Mouse (Mus musculus): ENCODE data around the gene Nfx1. TPM values are rescaled to one million over a fixed set of nuclear protein-coding genes. Genes with fewer than 3 reads are reported as not detected.

Nfx1 gene
- polyA plus RNA-seq, 1 experiment from 2014 or later: 57.6 TPM

DNA sequence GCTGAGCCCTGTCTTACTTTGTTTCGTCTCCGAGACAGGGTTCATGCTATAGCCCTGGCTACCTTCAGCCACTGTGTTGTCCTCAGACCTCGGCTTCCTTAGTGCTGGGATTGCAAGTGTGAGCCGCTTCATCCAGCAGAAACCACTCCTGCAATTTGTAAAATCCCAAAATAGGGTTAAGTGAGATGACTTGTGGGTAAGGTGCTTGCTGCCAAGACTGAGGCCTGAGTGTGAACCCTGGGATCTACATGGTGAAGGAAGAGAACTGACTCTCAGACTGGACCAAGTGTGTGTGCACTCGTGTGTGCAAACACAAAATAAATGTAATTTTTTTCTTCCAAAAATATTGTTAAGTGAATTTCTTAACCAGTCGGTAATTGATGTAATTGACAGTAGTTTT is 18.9 kb downstream of the Nfx1 start:
- ATAC-seq (replicated peaks; ENCODE audit: extremely low read depth, insufficient read depth, low FRiP score): no peak
- 90% methylated on average over 6 of the region's 6 CpGs for WGBS

DNA sequence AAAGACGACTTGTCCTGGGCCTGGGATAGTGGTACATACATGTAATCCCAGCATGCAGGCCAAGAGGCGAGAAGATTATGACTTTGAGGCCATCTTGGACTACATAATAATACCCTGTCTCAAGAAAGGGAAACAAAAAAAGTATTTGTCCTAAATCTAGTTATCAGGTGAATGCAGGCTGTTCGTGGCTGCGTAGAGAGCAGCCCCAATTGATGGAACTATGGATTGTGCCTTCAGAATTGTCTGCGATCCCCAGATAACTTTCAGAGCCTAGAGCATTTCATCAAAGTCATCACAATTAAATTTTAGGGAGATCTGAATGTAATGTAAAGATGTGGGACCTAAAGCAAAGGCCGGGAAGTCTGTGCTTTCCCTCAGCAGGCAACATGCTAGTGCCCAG is 25.6 kb downstream of the Nfx1 start:
- Histone ChIP-seq H3K27ac (ENCODE audit: low read length) (no peak overlapping the region), H3K4me2 (ENCODE audit: low read depth, low read length) (no peak overlapping the region), H3K27me3 (ENCODE audit: control insufficient read depth, insufficient read depth, low read length) (no peaks in the 10 kb centered on the region), H3K9me3 (replicated peaks; ENCODE audit: control insufficient read depth, low read length) (no peaks in the 10 kb centered on the region), H3K9ac (ENCODE audit: low read length) (no peak overlapping the region), H3K4me3 (ENCODE audit: low read length) (no peak overlapping the region), H3K4me1 (ENCODE audit: control insufficient read depth, insufficient read depth, low read length) (no peaks in the 10 kb centered on the region), H3K36me3 (ENCODE audit: control insufficient read depth, insufficient read depth) (peaks cover 75% of the 10 kb centered on the region)
- no peak for ATAC-seq (replicated peaks; ENCODE audit: extremely low read depth, insufficient read depth, low FRiP score)
- WGBS: 91% methylated on average over 6 of the region's 6 CpGs

More for the DNA sequence above, 18.9 kb downstream of the Nfx1 start:
- H3K4me1 ChIP-seq (ENCODE audit: control insufficient read depth, insufficient read depth, low read length): no peaks in the 10 kb centered on the region
- H3K36me3 ChIP-seq (ENCODE audit: control insufficient read depth, insufficient read depth): peaks cover 67% of the 10 kb centered on the region
- H3K4me2 ChIP-seq (ENCODE audit: low read depth, low read length): no peak overlapping the region
- H3K27ac ChIP-seq (ENCODE audit: low read length): no peak overlapping the region
- no peaks in the 10 kb centered on the region for H3K27me3 ChIP-seq (ENCODE audit: control insufficient read depth, insufficient read depth, low read length)
- no peak overlapping the region for H3K4me3 ChIP-seq (ENCODE audit: low read length)
- no peak overlapping the region for H3K9ac ChIP-seq (ENCODE audit: low read length)
- H3K9me3 ChIP-seq (replicated peaks; ENCODE audit: control insufficient read depth, low read length): no peaks in the 10 kb centered on the region

DNA sequence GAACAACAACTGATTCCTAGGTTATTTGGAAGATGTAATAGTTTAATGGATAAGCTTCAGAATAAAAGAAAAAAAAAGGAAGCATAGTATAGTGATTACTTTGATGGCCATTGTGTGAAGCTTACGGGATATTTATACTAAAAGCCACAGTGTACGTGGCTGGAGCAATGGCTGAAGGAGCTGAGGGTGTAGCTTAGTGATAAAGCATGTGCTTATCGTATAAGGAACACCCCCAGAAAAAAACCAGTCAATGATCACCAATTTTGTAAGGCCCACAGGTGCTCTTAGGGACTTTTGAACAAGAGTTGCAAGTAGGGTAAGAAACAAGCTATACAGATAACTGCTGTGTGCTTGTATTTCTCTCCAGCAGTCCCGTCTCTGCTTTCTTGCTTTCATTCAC is 27.2 kb downstream of the Nfx1 start:
- Histone ChIP-seq H3K4me3 (ENCODE audit: low read length) (no peak overlapping the region), H3K9me3 (replicated peaks; ENCODE audit: control insufficient read depth, low read length) (no peaks in the 10 kb centered on the region), H3K9ac (ENCODE audit: low read length) (no peak overlapping the region), H3K4me1 (ENCODE audit: control insufficient read depth, insufficient read depth, low read length) (no peaks in the 10 kb centered on the region), H3K27ac (ENCODE audit: low read length) (no peak overlapping the region), H3K27me3 (ENCODE audit: control insufficient read depth, insufficient read depth, low read length) (no peaks in the 10 kb centered on the region), H3K4me2 (ENCODE audit: low read depth, low read length) (no peak overlapping the region), H3K36me3 (ENCODE audit: control insufficient read depth, insufficient read depth) (peaks cover 71% of the 10 kb centered on the region)
- 88% methylated on average over 4 of the region's 4 CpGs for WGBS
- ATAC-seq (replicated peaks; ENCODE audit: extremely low read depth, insufficient read depth, low FRiP score): no peak

DNA sequence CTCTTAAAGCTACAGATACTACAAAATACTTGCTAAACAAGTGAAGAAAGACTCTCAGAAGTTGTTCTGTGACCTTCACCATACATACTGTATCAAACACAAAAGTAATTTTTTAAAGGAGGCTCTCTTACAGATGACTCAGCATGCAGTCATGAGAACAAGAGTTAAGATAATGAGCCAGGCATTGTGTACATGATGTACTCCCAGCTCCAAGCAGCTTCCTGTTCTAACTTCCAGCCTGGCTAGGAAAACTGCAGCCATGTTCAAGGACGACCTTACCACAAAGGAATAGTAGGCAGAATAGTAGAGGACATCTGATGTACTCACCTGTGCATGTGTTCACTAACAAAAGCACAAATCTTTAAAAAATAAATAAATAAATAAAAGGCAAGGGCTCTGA is 29.6 kb downstream of the Nfx1 start:
- Histone ChIP-seq H3K4me2 (ENCODE audit: low read depth, low read length) (no peak overlapping the region), H3K27ac (ENCODE audit: low read length) (no peak overlapping the region), H3K9ac (ENCODE audit: low read length) (no peak overlapping the region), H3K36me3 (ENCODE audit: control insufficient read depth, insufficient read depth) (peaks cover 81% of the 10 kb centered on the region), H3K4me1 (ENCODE audit: control insufficient read depth, insufficient read depth, low read length) (no peaks in the 10 kb centered on the region), H3K9me3 (replicated peaks; ENCODE audit: control insufficient read depth, low read length) (no peaks in the 10 kb centered on the region), H3K27me3 (ENCODE audit: control insufficient read depth, insufficient read depth, low read length) (no peaks in the 10 kb centered on the region), H3K4me3 (ENCODE audit: low read length) (no peak overlapping the region)
- ATAC-seq (replicated peaks; ENCODE audit: extremely low read depth, insufficient read depth, low FRiP score): no peak
- WGBS: 64% methylated on average over 1 of the region's 1 CpGs

DNA sequence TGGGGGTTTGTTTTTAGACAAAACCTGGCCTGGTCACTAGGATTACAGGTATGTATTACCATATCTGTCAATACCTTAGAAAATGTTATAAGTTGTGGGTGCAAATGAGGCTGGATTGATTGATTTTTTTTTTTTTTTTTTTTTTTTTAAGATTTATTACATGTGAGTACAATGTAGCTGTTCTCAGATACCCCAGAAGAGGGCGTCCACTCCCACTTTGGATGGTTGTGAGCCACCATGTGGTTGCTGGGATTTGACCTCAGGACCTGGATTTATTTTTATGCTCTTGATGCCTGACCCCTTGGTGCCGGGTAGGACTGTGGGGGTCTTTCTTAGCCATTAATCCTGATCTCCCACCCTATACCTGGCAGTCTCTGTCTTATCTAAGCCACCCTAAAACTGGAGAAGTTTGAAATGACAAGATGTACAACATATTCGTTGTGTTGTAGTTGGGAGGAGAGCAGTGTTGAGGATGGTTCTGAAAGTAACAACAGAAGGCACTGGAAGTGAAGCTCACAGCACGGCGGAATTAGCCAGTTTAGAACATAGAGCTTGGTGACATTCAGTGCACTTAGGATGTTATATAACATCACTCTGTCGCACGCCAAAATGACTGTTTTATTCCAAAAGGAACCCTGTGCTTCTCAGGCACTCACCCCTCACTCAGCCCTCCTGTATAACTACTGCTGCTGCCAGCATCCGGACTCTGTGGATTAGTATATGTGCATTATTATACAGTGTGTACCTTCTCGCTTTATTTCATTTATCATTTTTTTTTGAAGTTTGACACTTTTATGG is 30.3 kb downstream of the Nfx1 start:
- Histone ChIP-seq H3K27me3 (ENCODE audit: control insufficient read depth, insufficient read depth, low read length) (no peaks in the 10 kb centered on the region), H3K27ac (ENCODE audit: low read length) (no peak overlapping the region), H3K4me2 (ENCODE audit: low read depth, low read length) (no peak overlapping the region), H3K4me3 (ENCODE audit: low read length) (no peak overlapping the region), H3K9me3 (replicated peaks; ENCODE audit: control insufficient read depth, low read length) (no peaks in the 10 kb centered on the region), H3K9ac (ENCODE audit: low read length) (no peak overlapping the region), H3K36me3 (ENCODE audit: control insufficient read depth, insufficient read depth) (peaks cover 76% of the 10 kb centered on the region), H3K4me1 (ENCODE audit: control insufficient read depth, insufficient read depth, low read length) (no peaks in the 10 kb centered on the region)
- 89% methylated on average over 9 of the region's 9 CpGs for WGBS
- ATAC-seq (replicated peaks; ENCODE audit: extremely low read depth, insufficient read depth, low FRiP score): no peak

DNA sequence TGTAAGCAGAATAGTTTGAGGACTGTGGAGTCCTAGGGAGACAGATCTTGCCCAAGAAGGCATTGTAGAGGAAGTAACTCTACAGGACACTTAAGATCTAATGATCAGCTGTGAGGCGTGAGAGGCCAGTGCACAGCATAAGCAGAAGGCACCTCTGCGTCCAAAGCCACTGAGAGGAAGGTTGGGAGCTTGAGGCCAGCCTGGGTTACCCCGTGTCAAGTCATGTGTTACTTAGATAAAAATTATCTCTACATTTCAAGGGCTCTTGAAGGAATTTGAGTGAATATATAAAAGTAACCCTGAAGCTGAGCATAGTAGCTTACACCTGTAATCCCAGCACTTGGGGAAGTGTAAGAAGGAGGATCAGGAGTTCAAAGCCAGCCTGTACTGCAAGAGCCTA is 42.6 kb downstream of the Nfx1 start:
- Histone ChIP-seq H3K4me2 (ENCODE audit: low read depth, low read length) (no peak overlapping the region), H3K36me3 (ENCODE audit: control insufficient read depth, insufficient read depth) (peaks cover 57% of the 10 kb centered on the region)
- WGBS: 63% methylated on average over 3 of the region's 3 CpGs

DNA sequence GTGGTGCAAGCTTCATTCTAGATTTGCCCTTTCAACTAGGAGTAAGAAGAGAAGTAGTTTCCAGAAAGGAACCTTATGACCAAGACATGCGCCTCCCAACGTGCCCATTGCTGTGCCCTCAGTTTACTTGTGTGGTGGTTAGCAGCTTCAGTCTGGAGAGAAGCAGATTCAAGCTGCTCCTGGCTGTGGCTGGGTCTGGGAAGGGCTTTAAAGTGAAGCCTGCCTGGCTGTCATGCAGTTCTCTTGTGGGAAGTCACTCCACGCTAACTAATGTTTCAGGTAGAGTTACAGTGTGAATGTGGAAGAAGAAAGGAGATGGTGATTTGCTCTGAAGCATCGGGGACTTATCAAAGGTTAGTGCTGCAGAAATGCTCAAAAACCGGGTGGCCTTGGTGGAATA is 45.1 kb downstream of the Nfx1 start:
- no peak overlapping the region for H3K9ac ChIP-seq (ENCODE audit: low read length)
- peaks cover 40% of the 10 kb centered on the region for H3K36me3 ChIP-seq (ENCODE audit: control insufficient read depth, insufficient read depth)
- H3K27me3 ChIP-seq (ENCODE audit: control insufficient read depth, insufficient read depth, low read length): no peaks in the 10 kb centered on the region
- no peaks in the 10 kb centered on the region for H3K4me1 ChIP-seq (ENCODE audit: control insufficient read depth, insufficient read depth, low read length)
- H3K9me3 ChIP-seq (replicated peaks; ENCODE audit: control insufficient read depth, low read length): no peaks in the 10 kb centered on the region
- 94% methylated on average over 5 of the region's 5 CpGs for WGBS
- no peak overlapping the region for H3K4me2 ChIP-seq (ENCODE audit: low read depth, low read length)
- ATAC-seq (replicated peaks; ENCODE audit: extremely low read depth, insufficient read depth, low FRiP score): no peak
- H3K4me3 ChIP-seq (ENCODE audit: low read length): no peak overlapping the region
- no peak overlapping the region for H3K27ac ChIP-seq (ENCODE audit: low read length)

More for the DNA sequence above, 42.6 kb downstream of the Nfx1 start:
- no peak for ATAC-seq (replicated peaks; ENCODE audit: extremely low read depth, insufficient read depth, low FRiP score)
- Histone ChIP-seq H3K4me3 (ENCODE audit: low read length) (no peak overlapping the region), H3K9ac (ENCODE audit: low read length) (no peak overlapping the region), H3K4me1 (ENCODE audit: control insufficient read depth, insufficient read depth, low read length) (no peaks in the 10 kb centered on the region), H3K9me3 (replicated peaks; ENCODE audit: control insufficient read depth, low read length) (no peaks in the 10 kb centered on the region), H3K27ac (ENCODE audit: low read length) (no peak overlapping the region), H3K27me3 (ENCODE audit: control insufficient read depth, insufficient read depth, low read length) (no peaks in the 10 kb centered on the region)

DNA sequence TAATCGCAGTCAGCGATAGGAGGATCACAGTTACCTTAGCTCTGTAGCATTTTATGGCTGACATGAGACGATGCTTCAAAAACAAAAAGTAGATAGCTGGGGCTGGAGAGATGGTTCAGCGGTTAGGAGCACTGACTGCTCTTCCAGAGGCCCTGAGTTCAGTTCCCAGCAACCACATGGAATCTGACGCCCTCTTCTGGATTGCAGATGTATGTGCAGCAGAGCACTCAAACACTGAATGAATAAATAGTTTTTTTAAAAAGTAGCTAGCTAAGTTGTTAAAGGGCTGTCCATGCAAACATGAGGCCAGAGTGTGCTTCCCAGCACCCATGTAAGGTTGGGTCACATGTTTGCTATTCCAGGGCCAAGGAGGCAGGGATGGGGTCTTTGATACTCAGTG is 50.4 kb downstream of the Nfx1 start:
- no peak overlapping the region for H3K9ac ChIP-seq (ENCODE audit: low read length)
- no peak overlapping the region for H3K4me2 ChIP-seq (ENCODE audit: low read depth, low read length)
- WGBS: 89% methylated on average over 5 of the region's 5 CpGs
- no peaks in the 10 kb centered on the region for H3K9me3 ChIP-seq (replicated peaks; ENCODE audit: control insufficient read depth, low read length)
- H3K27me3 ChIP-seq (ENCODE audit: control insufficient read depth, insufficient read depth, low read length): no peaks in the 10 kb centered on the region
- H3K27ac ChIP-seq (ENCODE audit: low read length): no peak overlapping the region
- peaks cover 22% of the 10 kb centered on the region for H3K36me3 ChIP-seq (ENCODE audit: control insufficient read depth, insufficient read depth)
- no peak overlapping the region for H3K4me3 ChIP-seq (ENCODE audit: low read length)
- H3K4me1 ChIP-seq (ENCODE audit: control insufficient read depth, insufficient read depth, low read length): no peaks in the 10 kb centered on the region
- no peak for ATAC-seq (replicated peaks; ENCODE audit: extremely low read depth, insufficient read depth, low FRiP score)

DNA sequence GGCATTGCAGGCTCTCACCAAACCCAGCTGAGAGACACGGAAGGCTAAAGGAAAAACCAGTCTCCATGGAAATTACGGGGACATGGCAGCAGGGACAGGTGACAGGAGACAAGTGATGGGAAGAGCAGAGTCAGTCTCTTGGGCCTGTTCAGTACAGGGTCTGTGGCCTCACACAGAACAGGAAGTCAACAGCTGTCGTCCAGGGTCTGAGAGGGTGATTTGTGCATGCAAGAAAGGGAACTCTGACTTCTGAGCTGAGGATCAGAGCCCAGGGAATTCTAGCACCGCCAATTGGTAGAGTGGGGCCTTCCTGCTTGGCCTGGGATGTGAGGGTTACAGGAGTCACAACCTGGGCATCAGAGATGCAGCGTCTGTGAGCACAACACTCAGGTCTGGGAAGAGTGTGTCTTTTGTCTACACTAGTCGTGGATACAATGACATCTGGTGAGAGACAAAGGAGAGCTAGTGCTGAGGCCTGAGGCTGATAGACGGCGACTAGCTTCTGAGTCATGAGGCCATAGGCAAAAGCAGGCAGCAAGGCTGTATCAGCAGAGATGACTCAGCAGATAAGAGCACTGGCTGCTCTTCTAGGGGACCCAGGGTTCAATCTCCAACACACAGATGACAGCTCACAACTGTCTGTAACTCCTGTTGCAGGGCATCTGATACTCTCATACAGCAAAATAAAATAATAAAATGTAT is 55.5 kb downstream of the Nfx1 start:
- H3K9me3 ChIP-seq (replicated peaks; ENCODE audit: control insufficient read depth, low read length): no peaks in the 10 kb centered on the region
- H3K36me3 ChIP-seq (ENCODE audit: control insufficient read depth, insufficient read depth): peaks cover 18% of the 10 kb centered on the region; the same call in 1 of the 2 replicates
- no peak overlapping the region for H3K4me3 ChIP-seq (ENCODE audit: low read length)
- H3K27ac ChIP-seq (ENCODE audit: low read length): no peak overlapping the region
- 52% methylated on average over 8 of the region's 8 CpGs for WGBS
- no peaks in the 10 kb centered on the region for H3K27me3 ChIP-seq (ENCODE audit: control insufficient read depth, insufficient read depth, low read length)
- H3K9ac ChIP-seq (ENCODE audit: low read length): no peak overlapping the region
- no peaks in the 10 kb centered on the region for H3K4me1 ChIP-seq (ENCODE audit: control insufficient read depth, insufficient read depth, low read length)
- H3K4me2 ChIP-seq (ENCODE audit: low read depth, low read length): no peak overlapping the region
- ATAC-seq (replicated peaks; ENCODE audit: extremely low read depth, insufficient read depth, low FRiP score): no peak

Measured in heart, embryonic 16.5 days (tissue).